Mouse (Mus musculus): ENCODE measurements at regions not wholly inside any gene's neighbourhood (a gene's known extent, or its start where the extent isn't known, plus 50 kb on each side); places are given as distances from the start of the nearest gene placed in this dataset.

DNA sequence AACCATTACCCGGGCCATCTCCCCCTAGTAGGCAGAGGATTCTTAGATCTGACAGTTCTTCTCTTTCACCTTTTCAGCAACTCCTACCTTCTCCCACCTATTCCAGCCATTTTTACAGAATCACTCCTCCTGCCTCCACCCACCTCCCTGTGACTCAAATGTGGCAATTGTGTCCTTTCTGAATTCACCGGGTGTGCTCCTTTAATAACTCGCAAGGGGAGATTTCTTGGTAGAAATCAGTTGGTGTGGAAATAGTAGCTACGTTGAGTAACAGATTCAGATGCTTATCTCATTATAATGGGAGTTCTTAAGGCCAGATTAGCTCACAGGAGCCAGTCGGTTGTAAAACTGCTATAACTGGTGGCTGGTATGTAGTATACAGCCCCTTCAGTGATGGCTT is 92.4 kb upstream of the Spdye4c start:
- DNase-seq (ENCODE audit: low spot score in 2 of 2): no peak
- intact Hi-C loops (cut with DNase I): no loop called here

- intact Hi-C loops (cut with DNase I): no loop called here
- no peak for DNase-seq (ENCODE audit: low spot score in 2 of 2)
Observed at GRCm38 (mm10) chr2:128499575-128500184, 91.3 kb upstream of the Spdye4c start.

DNA sequence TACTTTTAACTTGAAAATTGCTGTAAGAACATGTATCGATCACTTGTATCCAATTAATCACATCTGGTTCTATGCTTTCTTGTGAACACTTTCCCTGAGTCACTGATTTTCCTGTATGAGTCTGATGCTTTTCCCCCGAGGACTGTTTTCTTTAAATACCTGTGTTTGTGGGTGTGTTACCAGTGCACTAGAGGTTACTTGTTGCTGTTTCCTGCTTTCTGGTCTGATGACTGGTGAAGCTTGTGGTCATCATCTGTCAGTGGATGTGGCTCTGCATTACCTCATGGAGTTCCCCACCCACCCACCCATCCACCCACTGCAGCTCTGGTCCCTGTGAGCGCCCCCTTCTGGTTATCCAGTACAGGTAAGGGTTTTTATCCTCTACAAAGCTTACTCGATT is 88.3 kb upstream of the Spdye4c start:
- DNase-seq (ENCODE audit: low spot score in 2 of 2): no peak
- intact Hi-C loops (cut with DNase I): no loop called here

GRCm38 (mm10) chr2:128503136-128503935 is 87.7 kb upstream of the Spdye4c start:
- DNase-seq (ENCODE audit: low spot score in 2 of 2): no peak
- intact Hi-C loops (cut with DNase I): no loop called here

DNA sequence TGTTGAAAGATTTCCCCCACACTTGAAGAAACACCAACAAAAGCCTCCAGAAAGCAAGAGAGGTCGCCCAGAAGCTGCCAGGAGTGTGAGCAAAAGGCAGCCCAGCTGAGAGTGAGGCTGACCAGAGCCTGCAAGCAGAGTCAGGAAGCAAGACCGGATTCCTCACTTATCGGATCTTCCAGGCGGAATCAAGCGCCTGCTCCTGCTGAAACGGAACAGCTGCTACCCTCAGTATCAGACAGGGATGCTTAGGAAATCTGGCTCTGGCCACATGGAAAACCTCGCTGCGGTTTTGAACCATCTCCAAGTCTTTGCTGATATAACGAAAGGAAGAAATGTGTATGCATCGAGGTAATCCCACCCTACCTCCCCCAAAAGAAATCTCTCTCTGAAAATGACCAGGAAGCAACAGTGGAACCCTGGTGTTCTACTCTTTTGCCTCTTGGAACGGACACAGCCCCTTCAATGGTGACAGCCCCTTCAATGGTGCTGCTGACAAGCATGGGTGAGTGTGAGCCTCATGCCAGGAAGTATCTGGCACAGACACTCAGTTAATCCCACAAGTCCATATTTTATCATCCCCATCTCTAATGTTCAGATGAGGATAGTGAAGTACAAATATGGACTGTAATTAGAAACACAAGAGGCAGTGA is 83.3 kb upstream of the Spdye4c start:
- intact Hi-C loops (cut with DNase I): no loop called here
- no peak for DNase-seq (ENCODE audit: low spot score in 2 of 2)

GRCm38 (mm10) chr2:128508244-128508605 is 82.8 kb upstream of the Spdye4c start:
- no peak for DNase-seq (ENCODE audit: low spot score in 2 of 2)
- intact Hi-C loops (cut with DNase I): no loop called here

GRCm38 (mm10) chr2:128511291-128511690 is 79.7 kb upstream of the Spdye4c start:
- intact Hi-C loops (cut with DNase I): no loop called here
- no peak for DNase-seq (ENCODE audit: low spot score in 2 of 2)

DNA sequence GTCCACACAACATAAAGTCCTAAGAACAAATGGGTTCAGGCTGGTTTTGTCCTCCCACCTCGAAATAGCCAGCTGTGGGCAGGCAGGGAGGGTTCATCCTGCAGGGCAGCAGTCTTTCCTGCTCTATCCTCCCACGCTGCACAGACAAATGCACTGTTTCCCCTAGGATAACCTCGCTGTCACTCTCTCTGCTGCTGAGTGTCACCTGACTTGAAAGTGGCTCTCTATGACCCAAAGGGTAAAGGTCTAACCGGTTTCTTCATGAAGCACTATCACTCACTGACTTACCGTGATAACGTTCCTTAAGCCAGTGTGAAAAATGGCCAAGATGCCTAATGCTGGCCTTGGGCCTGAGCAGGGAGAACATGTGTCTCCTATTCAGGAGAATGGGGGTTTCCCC is 78.2 kb upstream of the Spdye4c start:
- DNase-seq (ENCODE audit: low spot score in 2 of 2): no peak
- intact Hi-C loops (cut with DNase I): no loop called here

- DNase-seq (ENCODE audit: low spot score in 2 of 2): no peak
- intact Hi-C loops (cut with DNase I): no loop called here
Observed at GRCm38 (mm10) chr2:128514463-128515290, 76.3 kb upstream of the Spdye4c start.

GRCm38 (mm10) chr2:128515701-128516100 is 75.3 kb upstream of the Spdye4c start:
- intact Hi-C loops (cut with DNase I): no loop called here

DNA sequence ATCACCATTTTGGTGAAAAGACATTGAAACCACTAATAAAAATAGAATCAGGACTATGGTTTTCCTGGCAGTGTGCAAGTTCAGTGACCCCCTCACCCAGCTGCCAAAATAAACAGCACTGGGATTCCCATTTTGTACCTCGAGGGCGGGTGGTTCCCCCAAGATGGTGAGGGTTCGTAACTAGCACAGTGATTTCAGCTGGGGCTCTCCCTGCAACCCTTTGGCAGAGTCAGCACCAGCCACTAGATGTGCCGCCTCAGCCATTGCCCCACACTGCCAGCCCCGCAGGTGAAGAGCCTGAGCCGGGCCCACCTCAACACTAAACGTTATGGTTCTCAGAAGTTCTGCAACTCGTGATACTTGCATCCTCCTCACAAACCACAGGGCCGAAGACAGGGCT is 74.3 kb upstream of the Spdye4c start:
- intact Hi-C loops (cut with DNase I): no loop called here
- DNase-seq (ENCODE audit: low spot score in 2 of 2): no peak

More at GRCm38 (mm10) chr2:128515701-128516100, 75.3 kb upstream of the Spdye4c start:
- no peak for DNase-seq (ENCODE audit: low spot score in 2 of 2)

- intact Hi-C loops (cut with DNase I): no loop called here
- DNase-seq (ENCODE audit: low spot score in 2 of 2): no peak
Observed at GRCm38 (mm10) chr2:128518142-128518541, 72.9 kb upstream of the Spdye4c start.

GRCm38 (mm10) chr2:128521701-128522443 is 69.1 kb upstream of the Spdye4c start:
- DNase-seq (ENCODE audit: low spot score in 2 of 2): no peak
- intact Hi-C loops (cut with DNase I): no loop called here

DNA sequence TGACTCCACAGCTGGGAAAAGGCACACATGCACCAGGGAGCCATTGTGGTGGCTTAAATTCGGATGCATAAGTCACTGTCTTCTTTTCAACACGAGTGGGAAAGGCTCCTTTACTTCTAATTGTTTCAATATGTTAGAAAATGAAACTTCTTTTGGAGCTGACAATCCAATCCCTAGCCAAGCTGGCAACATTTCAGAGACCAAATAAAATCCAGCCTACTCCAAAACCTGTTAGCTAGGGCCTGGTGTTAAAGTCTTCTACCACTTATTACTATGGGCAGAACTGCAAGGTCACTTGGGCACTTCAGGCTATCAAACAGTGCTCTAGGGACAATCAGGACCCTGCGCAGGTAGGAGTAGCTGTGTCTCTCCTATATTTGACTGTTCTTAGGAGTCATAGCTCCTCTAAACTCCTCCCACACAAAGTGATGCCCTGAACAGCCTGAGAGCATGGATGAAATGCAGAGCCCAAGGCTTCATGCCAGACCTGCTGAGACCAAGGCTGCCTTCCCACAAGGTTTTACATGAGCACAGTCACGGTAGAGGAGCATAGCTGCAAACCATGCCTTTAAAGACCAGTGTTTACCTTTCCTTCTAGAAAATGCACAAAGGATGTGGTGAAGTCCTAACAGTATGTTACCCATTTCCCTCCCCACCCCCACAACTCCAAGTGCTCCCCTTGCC is 67.4 kb upstream of the Spdye4c start:
- no peak for DNase-seq (ENCODE audit: low spot score in 2 of 2)
- intact Hi-C loops (cut with DNase I): no loop called here

GRCm38 (mm10) chr2:128526100-128526499 is 64.9 kb upstream of the Spdye4c start:
- no peak for DNase-seq (ENCODE audit: low spot score in 2 of 2)
- intact Hi-C loops (cut with DNase I): no loop called here

- intact Hi-C loops (cut with DNase I): no loop called here
- no peak for DNase-seq (ENCODE audit: low spot score in 2 of 2)
Observed at GRCm38 (mm10) chr2:128526883-128527344, 64.1 kb upstream of the Spdye4c start.

GRCm38 (mm10) chr2:128536294-128536693 is 54.7 kb upstream of the Spdye4c start:
- intact Hi-C loops (cut with DNase I): no loop called here
- no peak for DNase-seq (ENCODE audit: low spot score in 2 of 2)

DNA sequence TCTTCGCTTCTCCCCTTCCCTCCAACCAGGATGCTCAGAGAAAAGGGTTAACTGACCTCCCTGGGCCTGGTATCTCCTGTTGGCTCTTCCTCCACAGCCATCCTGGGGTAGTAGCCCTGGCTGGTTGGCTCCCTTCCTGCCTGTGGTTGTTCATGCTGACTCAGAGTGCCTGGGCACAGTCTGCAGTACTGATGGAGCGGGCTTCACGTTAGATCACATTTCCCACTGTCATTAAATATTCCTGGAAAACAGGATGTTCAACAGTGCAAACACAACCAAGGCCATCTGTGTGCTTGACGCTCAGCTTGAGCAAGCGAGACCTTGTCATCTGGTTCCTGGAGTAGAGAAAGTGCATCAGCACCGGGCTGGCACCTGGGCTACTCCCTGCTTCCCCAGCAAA is 53.6 kb upstream of the Spdye4c start:
- no peak for DNase-seq (ENCODE audit: low spot score in 2 of 2)
- intact Hi-C loops (cut with DNase I): no loop called here

GRCm38 (mm10) chr2:128538736-128539135 is 52.3 kb upstream of the Spdye4c start:
- DNase-seq (ENCODE audit: low spot score in 2 of 2): no peak
- intact Hi-C loops (cut with DNase I): no loop called here
